Mouse (Mus musculus) gonadal fat pad, adult 2 months (tissue): ENCODE data around the gene Cdcp1. TPM values are rescaled to one million over a fixed set of nuclear protein-coding genes. Genes with fewer than 3 reads are reported as not detected.

Experiments
- DNase-seq: peaks from one replicate; pipeline ENCODE4 v3.0.0-alpha.2; 2012; ENCODE audit warnings: low read depth
- polyA plus RNA-seq: library from polyadenylated mRNA; depleted of rRNA; stranded (reverse); fragments of >200 nt; gene quantifications from 2 replicates; pipeline ENCODE4 v1.2.3, GENCODE M21; 2012

Cdcp1 gene
- polyA plus RNA-seq, 1 experiment: 28.5 TPM

GRCm38 (mm10) chr9:123213371-123213770, 2.5 kb downstream of the Cdcp1 start:
- DNase-seq: no peak

- DNase-seq: no peak
Measured at GRCm38 (mm10) chr9:123207895-123208294, 7.9 kb downstream of the Cdcp1 start.

- DNase-seq: no peak
Measured at GRCm38 (mm10) chr9:123206948-123207347, 8.9 kb downstream of the Cdcp1 start.

GRCm38 (mm10) chr9:123206526-123206925, 9.3 kb downstream of the Cdcp1 start:
- no peak for DNase-seq

- DNase-seq: no peak
Measured at GRCm38 (mm10) chr9:123200116-123200515, 15.7 kb downstream of the Cdcp1 start.

GRCm38 (mm10) chr9:123188271-123188670, 27.6 kb downstream of the Cdcp1 start:
- DNase-seq: no peak

- DNase-seq: no peak
Measured at GRCm38 (mm10) chr9:123187589-123187988, 28.2 kb downstream of the Cdcp1 start.

GRCm38 (mm10) chr9:123186151-123186550, 29.7 kb downstream of the Cdcp1 start:
- DNase-seq: no peak

GRCm38 (mm10) chr9:123185546-123185945, 30.3 kb downstream of the Cdcp1 start:
- DNase-seq: no peak

GRCm38 (mm10) chr9:123183226-123183625, 32.6 kb downstream of the Cdcp1 start:
- no peak for DNase-seq

GRCm38 (mm10) chr9:123180003-123180402, 35.8 kb downstream of the Cdcp1 start:
- no peak for DNase-seq

GRCm38 (mm10) chr9:123177380-123178048, 38.3 kb downstream of the Cdcp1 start:
- DNase-seq: no peak

- DNase-seq: no peak
Measured at GRCm38 (mm10) chr9:123174356-123174755, 41.5 kb downstream of the Cdcp1 start.

GRCm38 (mm10) chr9:123173760-123174159, 42.1 kb downstream of the Cdcp1 start:
- no peak for DNase-seq

- DNase-seq: no peak
Measured at GRCm38 (mm10) chr9:123165781-123166443, 49.9 kb downstream of the Cdcp1 start.

- no peak for DNase-seq
Measured at GRCm38 (mm10) chr9:123162985-123163694, 52.7 kb downstream of the Cdcp1 start.

- DNase-seq: no peak
Measured at GRCm38 (mm10) chr9:123161792-123162191, 54.0 kb downstream of the Cdcp1 start.

- DNase-seq: no peak
Measured at GRCm38 (mm10) chr9:123159330-123159729, 56.5 kb downstream of the Cdcp1 start.

- no peak for DNase-seq
Measured at GRCm38 (mm10) chr9:123158125-123158836, 57.6 kb downstream of the Cdcp1 start.

GRCm38 (mm10) chr9:123157699-123158098, 58.1 kb downstream of the Cdcp1 start:
- no peak for DNase-seq

GRCm38 (mm10) chr9:123156910-123157361, 58.9 kb downstream of the Cdcp1 start:
- DNase-seq: no peak

GRCm38 (mm10) chr9:123153121-123153520, 62.7 kb downstream of the Cdcp1 start:
- no peak for DNase-seq
